ENCODE assay signal across 21 mouse cellular contexts in the genomic region with DNA sequence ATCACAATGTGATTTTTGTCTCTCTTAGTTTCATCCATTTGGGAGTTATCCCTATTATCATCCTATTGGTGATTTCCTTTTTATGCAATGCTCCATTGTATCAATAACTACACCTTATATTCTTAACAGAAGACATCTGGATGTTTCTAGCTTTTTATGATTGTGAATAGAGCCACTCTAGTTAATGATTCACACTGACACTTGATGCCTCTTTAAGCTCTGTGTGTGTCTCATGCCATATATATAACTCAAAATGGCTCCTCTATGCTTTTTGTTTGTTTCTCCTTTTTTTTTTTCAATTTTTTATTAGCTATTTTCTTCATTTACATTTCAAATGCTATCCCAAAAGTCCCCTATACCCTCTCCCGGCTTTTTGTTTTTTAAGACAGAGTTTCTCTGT. TPM values are rescaled to one million over a fixed set of nuclear protein-coding genes. Genes with fewer than 3 reads are reported as not detected.
DNase-seq lines count a peak whose midpoint lies in the region; ATAC-seq and TF ChIP-seq lines count a peak whose summit lies in the region.
"Had no signal": no experiment of that assay in that cellular context is flagged by ENCODE, and none has a peak within 500 bp of the region (broad histone marks: within the 10 kb centered on the region; RNA-seq: fewer than 3 reads in every experiment).

No protein-coding gene starts in this region.

- ATAC-seq in intestine, embryonic 15.5 days = peak; percentile 62
- peak; percentile 77 for ATAC-seq in intestine, embryonic 16.5 days
- 0 out of 2 replicates have a peak, but pooled peaks have one; percentile 49 for ATAC-seq in intestine, postnatal 0 days
- ATAC-seq: activated CD4-positive, CD25-positive, alpha-beta regulatory T cell, adult 4 months; CD4-positive, CD25-positive, alpha-beta regulatory T cell, adult 4 months; Patski had no signal

- no peaks in the 10 kb centered on the region for H3K36me3 ChIP-seq in intestine, embryonic 15.5 days
- H3K36me3 ChIP-seq in intestine, embryonic 16.5 days (ENCODE audit: control insufficient read depth, insufficient read depth, low read length) = no peaks in the 10 kb centered on the region
- H3K36me3 ChIP-seq in intestine, postnatal 0 days (ENCODE audit: control insufficient read depth, insufficient read depth) = no peaks in the 10 kb centered on the region
- H3K36me3 ChIP-seq in midbrain, embryonic 10.5 days = peaks cover 91% of the 10 kb centered on the region

- TF ChIP-seq CTCF in intestine, postnatal 0 days (IDR thresholded peaks at IDR 0.05; ENCODE audit: low read depth) = no peak

- no peaks in the 10 kb centered on the region for H3K9me3 ChIP-seq in intestine, embryonic 15.5 days
- H3K9me3 ChIP-seq in intestine, embryonic 16.5 days (ENCODE audit: control insufficient read depth, low read length) = no peaks in the 10 kb centered on the region
- no peaks in the 10 kb centered on the region for H3K9me3 ChIP-seq in intestine, postnatal 0 days (ENCODE audit: control insufficient read depth)
- no peaks in the 10 kb centered on the region for H3K9me3 ChIP-seq in midbrain, embryonic 10.5 days (replicated peaks)
- H3K9me3 ChIP-seq: G1E had no signal

- H3K4me2 ChIP-seq in intestine, embryonic 15.5 days (replicated peaks) = no peak overlapping the region
- H3K4me2 ChIP-seq in intestine, embryonic 16.5 days (ENCODE audit: low read depth, low read length) = no peak overlapping the region
- no peak overlapping the region for H3K4me2 ChIP-seq in intestine, postnatal 0 days (replicated peaks; ENCODE audit: low read depth)

- no peak overlapping the region for H3K9ac ChIP-seq in intestine, embryonic 15.5 days
- H3K9ac ChIP-seq in intestine, embryonic 16.5 days (ENCODE audit: low read depth, low read length) = no peak overlapping the region
- no peak overlapping the region for H3K9ac ChIP-seq in intestine, postnatal 0 days (ENCODE audit: low read depth, low read length)

- 0 out of 2 replicates have a peak overlapping the region, but pooled peaks have one; percentile 0 for H3K27ac ChIP-seq in intestine, embryonic 15.5 days
- peak overlapping the region; percentile 50 for H3K27ac ChIP-seq in intestine, embryonic 16.5 days (ENCODE audit: low read length)
- H3K27ac ChIP-seq in intestine, postnatal 0 days (ENCODE audit: low read depth, low read length) = no peak overlapping the region
- H3K27ac ChIP-seq in midbrain, embryonic 10.5 days (replicated peaks) = no peak overlapping the region

- H3K4me1 ChIP-seq in intestine, embryonic 15.5 days (replicated peaks) = no peaks in the 10 kb centered on the region
- no peaks in the 10 kb centered on the region; the same call in 1 of the 2 replicates for H3K4me1 ChIP-seq in intestine, embryonic 16.5 days (ENCODE audit: control insufficient read depth, insufficient read depth, low read length)
- H3K4me1 ChIP-seq in intestine, postnatal 0 days (replicated peaks; ENCODE audit: control insufficient read depth, insufficient read depth, low read length) = no peaks in the 10 kb centered on the region
- H3K4me1 ChIP-seq in midbrain, embryonic 10.5 days = no peaks in the 10 kb centered on the region

- DNase-seq in midbrain, embryonic 10.5 days (ENCODE audit: low spot score) = no peak
- DNase-seq in frontal cortex, postnatal 14 days (ENCODE audit: low spot score in 2 of 2) = no peak
- DNase-seq in urinary bladder, postnatal 14 days (ENCODE audit: low spot score) = no peak
- DNase-seq: adrenal gland, adult 2 months; adrenal gland, adult 8-10 months; adrenal gland, postnatal 10 days; adrenal gland, postnatal 14 days; adrenal gland, postnatal 25 days; adrenal gland, postnatal 36 days; B cell, adult 2 months; cerebellum, adult 11 months; cerebellum, adult 11-12 months; cerebellum, adult 18-20 months had no signal

- WGBS in intestine, embryonic 15.5 days = 77% methylated on average over 1 of the region's 1 CpGs
- 71% methylated on average over 1 of the region's 1 CpGs for WGBS in intestine, embryonic 16.5 days
- 59% methylated on average over 1 of the region's 1 CpGs for WGBS in intestine, postnatal 0 days
- 87% methylated on average over 1 of the region's 1 CpGs for WGBS in midbrain, embryonic 10.5 days

- no peaks in the 10 kb centered on the region for H3K27me3 ChIP-seq in intestine, embryonic 15.5 days (replicated peaks)
- no peaks in the 10 kb centered on the region for H3K27me3 ChIP-seq in intestine, embryonic 16.5 days (replicated peaks; ENCODE audit: control insufficient read depth, insufficient read depth, low read length)
- no peaks in the 10 kb centered on the region for H3K27me3 ChIP-seq in intestine, postnatal 0 days (replicated peaks; ENCODE audit: control insufficient read depth, insufficient read depth, low read length)
- H3K27me3 ChIP-seq in midbrain, embryonic 10.5 days (ENCODE audit: low read depth, poor library complexity, severe bottlenecking) = no peaks in the 10 kb centered on the region
- H3K27me3 ChIP-seq: CH12.LX, Patski had no signal

- H3K4me3 ChIP-seq in intestine, embryonic 15.5 days (replicated peaks) = no peak overlapping the region
- H3K4me3 ChIP-seq in intestine, embryonic 16.5 days (ENCODE audit: low read length) = no peak overlapping the region
- H3K4me3 ChIP-seq in intestine, postnatal 0 days (ENCODE audit: low read depth, low read length) = no peak overlapping the region
- no peak overlapping the region for H3K4me3 ChIP-seq in midbrain, embryonic 10.5 days

RNA-seq across cellular contexts. Expression of gene Orc1, which starts 16.6 kb away (rescaled TPM):
- 11.1 and 11.9 TPM in 2 replicates for polyA plus RNA-seq in intestine, embryonic 15.5 days (2015; fragmentation: Nextera tagmentation; extraction: Ambion mirVana)
- polyA plus RNA-seq in intestine, embryonic 16.5 days (2015; fragmentation: Nextera tagmentation; extraction: Ambion mirVana) = 9.4 and 10.3 TPM in 2 replicates
- polyA plus RNA-seq in intestine, postnatal 0 days (2015; fragmentation: Nextera tagmentation; extraction: Ambion mirVana) = 3.1 and 3.2 TPM in 2 replicates
- polyA plus RNA-seq in midbrain, embryonic 10.5 days (2016; fragmentation: Nextera tagmentation; extraction: Ambion mirVana) = 20.5 and 24.9 TPM in 2 replicates

RNA-seq across cellular contexts. Expression of gene Prpf38a, which starts 16.6 kb away (rescaled TPM):
- 79.0 and 81.9 TPM in 2 replicates for polyA plus RNA-seq in intestine, embryonic 15.5 days (2015; fragmentation: Nextera tagmentation; extraction: Ambion mirVana)
- polyA plus RNA-seq in intestine, embryonic 16.5 days (2015; fragmentation: Nextera tagmentation; extraction: Ambion mirVana) = 72.3 and 78.8 TPM in 2 replicates
- polyA plus RNA-seq in intestine, postnatal 0 days (2015; fragmentation: Nextera tagmentation; extraction: Ambion mirVana) = 64.1 and 65.2 TPM in 2 replicates
- 124 TPM in 2 replicates for polyA plus RNA-seq in midbrain, embryonic 10.5 days (2016; fragmentation: Nextera tagmentation; extraction: Ambion mirVana)

RNA-seq across cellular contexts. Expression of gene Cc2d1b, which starts 24.0 kb away (rescaled TPM):
- 30.9 and 33.9 TPM in 2 replicates for polyA plus RNA-seq in intestine, embryonic 15.5 days (2015; fragmentation: Nextera tagmentation; extraction: Ambion mirVana)
- polyA plus RNA-seq in intestine, embryonic 16.5 days (2015; fragmentation: Nextera tagmentation; extraction: Ambion mirVana) = 33.0 and 35.2 TPM in 2 replicates
- 25.7 and 26.7 TPM in 2 replicates for polyA plus RNA-seq in intestine, postnatal 0 days (2015; fragmentation: Nextera tagmentation; extraction: Ambion mirVana)
- 20.9 and 21.3 TPM in 2 replicates for polyA plus RNA-seq in midbrain, embryonic 10.5 days (2016; fragmentation: Nextera tagmentation; extraction: Ambion mirVana)

Comparison
In these comparisons a context has a peak if more than half of its experiments do, and no peak if none do; other contexts are left out.
1. H3K27ac ChIP-seq: peak in intestine, embryonic 15.5 days (single experiment) and intestine, embryonic 16.5 days (single experiment); none in intestine, postnatal 0 days (single experiment) and midbrain, embryonic 10.5 days (single experiment).
2. Peak in every context shown above with its lines, with median percentiles within 50 percentile points of each other: ATAC-seq.